Mouse (Mus musculus): ENCODE measurements around the gene Ostc.
A peak's percentile ranks its signal among the peaks of the same experiment; 100 is the strongest.

Gene Ostc

GRCm38 (mm10) chr3:130708967-130709924 lies at the start of gene Ostc:
Ostc (minus strand) TSS chr3:130709444.
- DNase-seq, result peak; percentile 99

GRCm38 (mm10) chr3:130758157-130758841 lies 49.1 kb upstream of the Ostc start:
- no peak for DNase-seq

GRCm38 (mm10) chr3:130757117-130757852 lies 48.0 kb upstream of the Ostc start:
- DNase-seq, result no peak

GRCm38 (mm10) chr3:130749206-130749605 lies 40.0 kb upstream of the Ostc start:
- no peak for DNase-seq

GRCm38 (mm10) chr3:130746673-130747619 lies 37.7 kb upstream of the Ostc start:
- DNase-seq, result no peak

- no peak for DNase-seq
These were observed 28.6 kb upstream of the Ostc start for GRCm38 (mm10) chr3:130737652-130738361.

GRCm38 (mm10) chr3:130736758-130737157 lies 27.5 kb upstream of the Ostc start:
- DNase-seq, result no peak

GRCm38 (mm10) chr3:130730189-130730653 lies 21.0 kb upstream of the Ostc start, which contains the start of gene Rpl34:
Rpl34 (minus strand) TSS chr3:130730398.
- peak; percentile 96 for DNase-seq

- DNase-seq, result peak; percentile 71
These were observed 20.4 kb upstream of the Ostc start for GRCm38 (mm10) chr3:130729472-130730188.

- DNase-seq, result no peak
These were observed 18.4 kb upstream of the Ostc start for GRCm38 (mm10) chr3:130727676-130728075.

GRCm38 (mm10) chr3:130727036-130727435 lies 17.8 kb upstream of the Ostc start:
- peak; percentile 40 for DNase-seq

GRCm38 (mm10) chr3:130725718-130726117 lies 16.5 kb upstream of the Ostc start:
- no peak for DNase-seq

- DNase-seq, result no peak
These were observed 13.7 kb upstream of the Ostc start for GRCm38 (mm10) chr3:130722733-130723478.

GRCm38 (mm10) chr3:130720225-130720624 lies 11.0 kb upstream of the Ostc start:
- no peak for DNase-seq

GRCm38 (mm10) chr3:130718871-130719270 lies 9.6 kb upstream of the Ostc start:
- DNase-seq, result no peak

GRCm38 (mm10) chr3:130716555-130716954 lies 7.3 kb upstream of the Ostc start:
- DNase-seq, result no peak

GRCm38 (mm10) chr3:130714775-130715568 lies 5.7 kb upstream of the Ostc start:
- DNase-seq, result peak; percentile 85

- no peak for DNase-seq
These were observed 3.6 kb upstream of the Ostc start for GRCm38 (mm10) chr3:130712891-130713290.

- DNase-seq, result no peak
These were observed 859 bp upstream of the Ostc start for GRCm38 (mm10) chr3:130710103-130710502.

All from kidney, postnatal 10 days (tissue).